Mouse (Mus musculus) liver, postnatal 0 days (tissue): Measurements from ENCODE around the gene Snx13. TPM values are rescaled to one million over a fixed set of nuclear protein-coding genes. Genes with fewer than 3 reads are reported as not detected.

Experiments
- ATAC-seq: fragments of 200-750 bp; cut with Nextera tagmentation; 2 replicates; pipeline ENCODE4 v1.8.0; 2017; ENCODE audit warnings: mild to moderate bottlenecking, moderate library complexity
- DNase-seq: peaks from one replicate; pipeline ENCODE4 v3.0.0-alpha.2; 2016
- H3K27ac ChIP-seq: fragments of 300-500 bp; sonication (generic); 2 replicates; pipeline ENCODE4 v1.5.1; 2014; ENCODE audit warnings: antibody characterized with exemption, moderate library complexity, mild to moderate bottlenecking, low read depth
- H3K27me3 ChIP-seq: fragments of 300-500 bp; sonication (generic); 2 replicates; pipeline ENCODE4 v1.6.1; 2014; ENCODE audit warnings: low read length, control low read depth, mixed read lengths; ENCODE audit not compliant: insufficient read depth
- H3K36me3 ChIP-seq: fragments of 300-500 bp; sonication (generic); replicated peaks from 2 replicates; pipeline ENCODE4 v1.6.1; 2014; ENCODE audit warnings: mild to moderate bottlenecking, control low read depth, low read length, moderate library complexity, mixed read lengths; ENCODE audit not compliant: insufficient read depth
- H3K4me1 ChIP-seq: fragments of 300-500 bp; sonication (generic); 2 replicates; pipeline ENCODE4 v1.6.1; 2014; ENCODE audit warnings: antibody characterized with exemption, mild to moderate bottlenecking, control low read depth; ENCODE audit not compliant: insufficient read depth
- H3K4me2 ChIP-seq: fragments of 300-500 bp; sonication (generic); 2 replicates; pipeline ENCODE4 v1.6.1; 2014; ENCODE audit warnings: low read depth, mild to moderate bottlenecking, low read length, moderate library complexity, mixed read lengths
- H3K4me3 ChIP-seq: fragments of 300-500 bp; sonication (generic); 2 replicates; pipeline ENCODE4 v1.5.1; 2014; ENCODE audit warnings: low read depth, low read length
- H3K9ac ChIP-seq: fragments of 300-500 bp; sonication (generic); replicated peaks from 2 replicates; pipeline ENCODE4 v1.6.1; 2014; ENCODE audit warnings: mild to moderate bottlenecking, moderate library complexity
- H3K9me3 ChIP-seq: fragments of 300-500 bp; sonication (generic); 2 replicates; pipeline ENCODE4 v1.6.1; 2016; ENCODE audit warnings: mild to moderate bottlenecking, control low read depth, low read length, mixed read lengths
- CTCF ChIP-seq: sonication (generic); IDR thresholded peaks from 2 replicates; pipeline ENCODE4 v1.5.1; 2016; ENCODE audit warnings: antibody characterized with exemption, low read depth
- EP300 ChIP-seq: IDR thresholded peaks from 2 replicates; pipeline ENCODE4 v1.6.1; 2016; ENCODE audit warnings: antibody characterized with exemption, low read depth, mild to moderate bottlenecking
- WGBS: fragments of 180-500 bp; shearing (Covaris S2); extraction: QIAGEN DNeasy Blood & Tissue Kit; methylation state at CpG from one replicate; pipeline ENCODE4 v1.1.7; 2014; ENCODE audit not compliant: insufficient replicate concordance; 5-methylcytosine and 5-hydroxymethylcytosine counted together
- polyA plus RNA-seq: library from polyadenylated mRNA; unstranded; fragments of >200 nt; fragmentation: Nextera tagmentation; extraction: Ambion mirVana; gene quantifications from 2 replicates; pipeline ENCODE4 v1.2.1, GENCODE M21; 2015

The Snx13 gene
- polyA plus RNA-seq, 1 experiment from 2014 or later = 10.6 TPM

GRCm38 (mm10) chr12:35021285-35021684 lies 25.7 kb upstream of the Snx13 start:
- Histone ChIP-seq H3K4me2 (no peak overlapping the region), H3K9ac (no peak overlapping the region), H3K4me1 (peaks cover 2% of the 10 kb centered on the region; the same call in 1 of the 2 replicates), H3K4me3 (no peak overlapping the region), H3K36me3 (no peaks in the 10 kb centered on the region), H3K27me3 (no peaks in the 10 kb centered on the region), H3K9me3 (no peaks in the 10 kb centered on the region), H3K27ac (no peak overlapping the region)
- DNase-seq (no peak), ATAC-seq (no peak)
- WGBS = 69% methylated on average over 9 of the region's 9 CpGs
- TF ChIP-seq CTCF (no peak), EP300 (no peak)

- TF ChIP-seq EP300 = no peak
- TF ChIP-seq CTCF = no peak
- 69% methylated on average over 10 of the region's 10 CpGs for WGBS
- ATAC-seq = no peak
- H3K4me2 ChIP-seq = no peak overlapping the region
- no peak overlapping the region for H3K4me3 ChIP-seq
- no peaks in the 10 kb centered on the region for H3K36me3 ChIP-seq
- no peaks in the 10 kb centered on the region for H3K27me3 ChIP-seq
- DNase-seq = peak; percentile 27
- no peak overlapping the region for H3K27ac ChIP-seq
- H3K4me1 ChIP-seq = peaks cover 2% of the 10 kb centered on the region; the same call in 1 of the 2 replicates
- H3K9me3 ChIP-seq = no peaks in the 10 kb centered on the region
- no peak overlapping the region for H3K9ac ChIP-seq
Observed at GRCm38 (mm10) chr12:35022066-35022465, 24.9 kb upstream of the Snx13 start.

GRCm38 (mm10) chr12:35025916-35026432 lies 21.0 kb upstream of the Snx13 start:
- no peaks in the 10 kb centered on the region for H3K36me3 ChIP-seq
- no peak for TF ChIP-seq CTCF
- TF ChIP-seq EP300 = no peak
- no peaks in the 10 kb centered on the region for H3K27me3 ChIP-seq
- no peak overlapping the region for H3K4me2 ChIP-seq
- H3K4me1 ChIP-seq = peaks cover 2% of the 10 kb centered on the region; the same call in 1 of the 2 replicates
- H3K4me3 ChIP-seq = no peak overlapping the region
- no peaks in the 10 kb centered on the region for H3K9me3 ChIP-seq
- ATAC-seq (no peak; the same call in 1 of the 2 replicates), DNase-seq (no peak)
- WGBS = 51% methylated on average over 4 of the region's 4 CpGs
- no peak overlapping the region for H3K9ac ChIP-seq
- no peak overlapping the region for H3K27ac ChIP-seq

GRCm38 (mm10) chr12:35027533-35027932 lies 19.5 kb upstream of the Snx13 start:
- Histone ChIP-seq H3K4me3 (no peak overlapping the region), H3K27ac (no peak overlapping the region), H3K4me1 (peaks cover 2% of the 10 kb centered on the region; the same call in 1 of the 2 replicates), H3K9me3 (no peaks in the 10 kb centered on the region), H3K36me3 (no peaks in the 10 kb centered on the region), H3K27me3 (no peaks in the 10 kb centered on the region), H3K4me2 (no peak overlapping the region), H3K9ac (no peak overlapping the region)
- ATAC-seq = no peak
- DNase-seq = no peak
- WGBS = 62% methylated on average over 1 of the region's 1 CpGs
- no peak for TF ChIP-seq CTCF
- TF ChIP-seq EP300 = no peak

- no peaks in the 10 kb centered on the region for H3K36me3 ChIP-seq
- H3K4me3 ChIP-seq = peak overlapping the region; percentile 36
- TF ChIP-seq EP300 (peak; percentile 9; the same call in 1 of the 2 replicates), CTCF (no peak)
- H3K4me2 ChIP-seq = peak overlapping the region; percentile 61
- no peaks in the 10 kb centered on the region for H3K9me3 ChIP-seq
- DNase-seq (no peak), ATAC-seq (no peak)
- 15% methylated on average over 14 of the region's 14 CpGs for WGBS
- peaks cover 6% of the 10 kb centered on the region for H3K4me1 ChIP-seq
- peak overlapping the region; percentile 71 for H3K27ac ChIP-seq
- H3K27me3 ChIP-seq = no peaks in the 10 kb centered on the region
- peak overlapping the region; percentile 40 for H3K9ac ChIP-seq
Observed at GRCm38 (mm10) chr12:35038668-35039570, 8.1 kb upstream of the Snx13 start.

- peak overlapping the region; percentile 61; the same call in 1 of the 2 replicates for H3K4me2 ChIP-seq
- peak overlapping the region; percentile 71; the same call in 1 of the 2 replicates for H3K27ac ChIP-seq
- H3K4me3 ChIP-seq = no peak overlapping the region
- no peaks in the 10 kb centered on the region for H3K27me3 ChIP-seq
- no peak for DNase-seq
- no peak for TF ChIP-seq CTCF
- TF ChIP-seq EP300 = no peak
- H3K9me3 ChIP-seq = no peaks in the 10 kb centered on the region
- H3K4me1 ChIP-seq = peaks cover 6% of the 10 kb centered on the region
- ATAC-seq = no peak
- no peak overlapping the region for H3K9ac ChIP-seq
- 48% methylated on average over 5 of the region's 5 CpGs for WGBS
- no peaks in the 10 kb centered on the region for H3K36me3 ChIP-seq
Observed at GRCm38 (mm10) chr12:35039571-35039936, 7.4 kb upstream of the Snx13 start.
